Mouse (Mus musculus) B cell, adult 62 days (primary cell): Measurements from ENCODE around the gene Rhou. TPM values are rescaled to one million over a fixed set of nuclear protein-coding genes. Genes with fewer than 3 reads are reported as not detected.

Experiments used
- total RNA-seq: library from RNA; stranded (reverse); gene quantifications from 4 replicates; pipeline ENCODE4 v1.2.4, GENCODE M21; 2023

Gene Rhou
- total RNA-seq: not detected in 4 replicates

GRCm38 (mm10) chr8:123653308-123653993, at the start of gene Rhou:
Rhou (plus strand) TSS chr8:123653929.

Other genes starting within 250 kb of the Rhou start
- gene Mc1r, start 246.8 kb upstream of the Rhou start, total RNA-seq: 0.14 to 0.21 TPM in 2 of 4 replicates, not detected in the others
- gene Tubb3, start 242.5 kb upstream of the Rhou start, total RNA-seq: 0.38 to 2.1 TPM (median 0.61 TPM) in 3 of 4 replicates, not detected in the other
- 9.5 to 13.4 TPM (median 12.7 TPM) in 4 replicates for gene Def8, start 230.4 kb upstream of the Rhou start, total RNA-seq
- gene Afg3l1, start 176.0 kb upstream of the Rhou start, total RNA-seq: 45.5 to 55.1 TPM (median 51.3 TPM) in 4 replicates
- gene Dbndd1, start 138.5 kb upstream of the Rhou start, total RNA-seq: not detected in 4 replicates
- gene Gas8, start 135.1 kb upstream of the Rhou start, total RNA-seq: 3.3 to 5.9 TPM (median 4.1 TPM) in 4 replicates
- gene Rab4a, start 152.1 kb downstream of the Rhou start, total RNA-seq: not detected in 4 replicates
- 19.0 to 22.3 TPM (median 20.5 TPM) in 4 replicates for gene Ccsap, start 206.3 kb downstream of the Rhou start, total RNA-seq
- gene Acta1, start 240.8 kb downstream of the Rhou start, total RNA-seq: 0.39 TPM in 1 of 4 replicates, not detected in the others